Mouse (Mus musculus) kidney, embryonic 15.5 days (tissue): ENCODE measurements around the gene Tmem207. TPM values are rescaled to one million over a fixed set of nuclear protein-coding genes. Genes with fewer than 3 reads are reported as not detected.

ENCODE experiments used
- ATAC-seq: fragments of 200-750 bp; cut with Nextera tagmentation; replicated peaks from 2 replicates; pipeline ENCODE4 v1.8.0; 2017; ENCODE audit warnings: moderate TSS enrichment; ENCODE audit not compliant: low FRiP score
- H3K27ac ChIP-seq: fragments of 300-500 bp; sonication (generic); 2 replicates; pipeline ENCODE4 v1.5.1; 2015; ENCODE audit warnings: mild to moderate bottlenecking, inconsistent platforms
- H3K27me3 ChIP-seq: fragments of 300-500 bp; sonication (generic); 2 replicates; pipeline ENCODE4 v1.6.1; 2015; ENCODE audit warnings: inconsistent platforms
- H3K36me3 ChIP-seq: fragments of 300-500 bp; sonication (generic); 2 replicates; pipeline ENCODE4 v1.6.1; 2015; ENCODE audit warnings: inconsistent platforms
- H3K4me1 ChIP-seq: fragments of 300-500 bp; sonication (generic); 2 replicates; pipeline ENCODE4 v1.6.1; 2015; ENCODE audit warnings: inconsistent platforms
- H3K4me2 ChIP-seq: fragments of 300-500 bp; sonication (generic); 2 replicates; pipeline ENCODE4 v1.6.1; 2015; ENCODE audit warnings: moderate library complexity, mild to moderate bottlenecking, inconsistent platforms
- H3K4me3 ChIP-seq: fragments of 300-500 bp; sonication (generic); replicated peaks from 2 replicates; pipeline ENCODE4 v1.5.1; 2015; ENCODE audit warnings: mild to moderate bottlenecking, inconsistent platforms
- H3K9ac ChIP-seq: fragments of 300-500 bp; sonication (generic); 2 replicates; pipeline ENCODE4 v1.6.1; 2015; ENCODE audit warnings: mild to moderate bottlenecking, inconsistent platforms
- H3K9me3 ChIP-seq: fragments of 300-500 bp; sonication (generic); replicated peaks from 2 replicates; pipeline ENCODE4 v1.6.1; 2016; ENCODE audit warnings: inconsistent platforms
- WGBS: fragments of 180-500 bp; shearing (Covaris S2); methylation state at CpG from one replicate; pipeline ENCODE4 v1.1.7; 2015; ENCODE audit warnings: mixed read lengths; 5-methylcytosine and 5-hydroxymethylcytosine counted together
- polyA plus RNA-seq: library from polyadenylated mRNA; unstranded; fragments of >200 nt; fragmentation: Nextera tagmentation; extraction: Ambion mirVana; gene quantifications from 2 replicates; pipeline ENCODE4 v1.2.1, GENCODE M21; 2015

Gene Tmem207
- polyA plus RNA-seq = not detected in 2 replicates

DNA sequence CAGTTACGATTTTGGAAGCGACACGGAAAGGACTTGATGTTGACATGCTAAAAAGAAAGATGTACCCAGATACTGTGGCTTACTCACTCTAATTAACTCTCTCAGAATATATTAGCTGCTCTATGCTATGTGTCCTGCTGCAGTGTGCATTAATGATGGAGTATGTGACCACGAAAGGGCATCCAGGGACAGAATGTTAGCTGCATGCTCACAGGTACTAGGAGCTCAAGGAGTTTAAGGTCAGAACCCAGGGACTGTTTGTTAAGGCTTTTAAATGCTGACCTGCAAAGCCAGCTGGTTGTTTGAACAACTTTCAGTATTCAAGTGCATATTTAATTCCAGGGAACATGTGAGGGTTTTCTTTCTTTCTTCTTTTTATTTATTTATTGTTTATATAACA, at the start of gene Tmem207:
Tmem207 (minus strand) TSS at position 101 of the 400 bp plus-strand sequence.
- Histone ChIP-seq H3K27ac (no peak within 1 kb of the TSS), H3K4me3 (no peak within 1 kb of the TSS), H3K4me1 (peaks cover 19% of the 10 kb centered on the region), H3K9me3 (no peaks in the 10 kb centered on the region), H3K27me3 (peaks cover 11% of the 10 kb centered on the region), H3K36me3 (no peaks in the 10 kb centered on the region), H3K4me2 (no peak within 1 kb of the TSS), H3K9ac (no peak within 1 kb of the TSS)
- ATAC-seq = no peak
- 84% methylated on average over 4 of the region's 4 CpGs for WGBS

DNA sequence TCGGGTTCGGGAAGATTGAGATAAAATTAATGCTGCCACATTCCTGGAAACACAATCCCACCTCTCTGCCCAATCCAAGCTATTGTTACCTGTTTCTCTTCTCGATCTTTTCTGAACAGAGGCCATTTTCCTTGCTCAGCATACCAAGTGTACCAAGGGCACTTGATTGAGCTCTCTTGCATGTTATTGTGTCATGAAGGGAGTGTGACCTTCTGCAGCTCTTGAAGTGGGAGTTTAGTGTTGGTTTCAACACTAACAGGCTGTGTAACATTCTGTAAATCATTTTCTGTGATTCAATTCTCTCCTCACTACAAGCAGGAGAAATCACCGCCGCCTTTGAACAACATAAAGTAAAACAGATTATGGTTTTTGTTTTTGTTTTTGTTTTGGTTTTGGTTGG, 47.6 kb upstream of the Tmem207 start:
- H3K4me1 ChIP-seq = no peaks in the 10 kb centered on the region

DNA sequence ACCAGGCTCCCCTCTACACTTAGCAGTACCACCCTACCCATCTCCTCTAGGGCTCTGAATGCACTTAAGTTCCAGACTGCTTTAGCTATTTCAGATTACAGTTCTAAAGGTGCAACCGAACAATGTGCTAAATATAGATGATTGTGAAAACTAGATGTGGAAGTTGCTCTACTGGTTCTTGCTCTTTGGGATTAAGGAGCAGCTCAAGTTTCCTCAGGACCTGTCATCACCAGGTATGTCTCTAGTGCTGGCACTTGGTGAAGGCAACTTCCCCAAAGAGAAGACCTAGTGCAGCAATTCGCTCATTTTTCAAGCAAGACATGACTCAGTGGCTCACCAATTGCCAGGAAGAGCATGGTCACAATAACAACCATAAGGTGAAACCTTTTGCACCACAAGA, 45.3 kb upstream of the Tmem207 start:
- 89% methylated on average over 2 of the region's 2 CpGs for WGBS

More for the DNA sequence above, 47.6 kb upstream of the Tmem207 start:
- WGBS = 60% methylated on average over 5 of the region's 5 CpGs
- 0 out of 2 replicates have a peak, but pooled peaks have one; percentile 56 for ATAC-seq
- Histone ChIP-seq H3K27me3 (no peaks in the 10 kb centered on the region), H3K4me2 (no peak overlapping the region), H3K9me3 (no peaks in the 10 kb centered on the region), H3K27ac (no peak overlapping the region), H3K9ac (no peak overlapping the region), H3K4me3 (no peak overlapping the region), H3K36me3 (no peaks in the 10 kb centered on the region)

DNA sequence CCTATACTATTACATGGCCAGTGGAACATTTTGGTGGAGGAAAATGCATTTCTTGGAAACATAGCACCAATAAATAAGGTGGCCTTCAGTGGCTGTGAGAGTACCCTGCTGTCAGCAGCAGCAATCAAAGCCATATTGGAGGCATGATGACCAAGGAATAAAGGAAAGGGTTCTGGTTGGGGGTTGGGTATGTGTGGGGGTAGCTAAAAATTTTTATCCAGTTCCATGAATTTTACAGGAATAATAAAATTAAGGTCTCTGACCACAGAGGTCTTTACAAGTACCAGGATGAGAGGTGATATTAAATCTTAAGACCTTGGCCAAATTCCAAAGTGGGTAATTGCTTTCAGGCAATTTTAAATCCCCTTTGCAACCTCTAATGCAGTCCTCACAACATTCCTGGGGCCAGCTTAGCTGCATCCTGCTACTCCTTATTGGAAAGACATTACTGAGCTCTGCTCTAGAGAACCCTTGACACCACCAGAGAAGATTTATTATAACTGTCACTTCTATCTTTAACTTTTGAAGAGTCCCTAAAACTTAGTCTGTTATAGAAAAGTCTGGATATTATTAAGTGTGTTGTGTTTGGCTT, 42.9 kb upstream of the Tmem207 start:
- no peaks in the 10 kb centered on the region for H3K27me3 ChIP-seq
- no peaks in the 10 kb centered on the region for H3K9me3 ChIP-seq
- no peak overlapping the region for H3K9ac ChIP-seq
- H3K36me3 ChIP-seq = no peaks in the 10 kb centered on the region
- H3K4me2 ChIP-seq = no peak overlapping the region
- H3K4me1 ChIP-seq = no peaks in the 10 kb centered on the region
- no peak for ATAC-seq
- no peak overlapping the region for H3K4me3 ChIP-seq
- no peak overlapping the region for H3K27ac ChIP-seq

More for the DNA sequence above, 45.3 kb upstream of the Tmem207 start:
- H3K4me1 ChIP-seq = no peaks in the 10 kb centered on the region
- no peak for ATAC-seq
- no peak overlapping the region for H3K4me3 ChIP-seq
- no peaks in the 10 kb centered on the region for H3K36me3 ChIP-seq
- no peak overlapping the region for H3K4me2 ChIP-seq
- H3K9ac ChIP-seq = no peak overlapping the region
- H3K27ac ChIP-seq = no peak overlapping the region
- H3K27me3 ChIP-seq = no peaks in the 10 kb centered on the region
- H3K9me3 ChIP-seq = no peaks in the 10 kb centered on the region

DNA sequence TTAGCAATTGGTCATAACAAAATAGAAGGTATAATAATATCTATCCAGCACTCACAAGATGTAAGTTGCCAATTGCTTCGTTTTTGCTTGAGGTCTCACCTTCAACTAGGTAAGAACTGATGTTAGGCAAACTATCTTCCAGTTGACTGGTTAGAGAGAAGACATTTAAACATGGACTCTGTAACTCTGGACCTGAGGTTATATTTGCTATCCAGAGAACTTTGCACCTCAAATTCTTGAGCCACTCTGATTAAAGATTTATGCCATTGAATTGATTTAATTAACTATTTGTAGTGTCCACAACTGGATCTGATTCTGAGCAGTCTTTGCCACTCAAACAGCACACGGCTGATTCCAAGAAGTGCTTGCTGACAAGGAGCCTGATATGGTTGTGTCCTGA, 36.2 kb upstream of the Tmem207 start:
- H3K36me3 ChIP-seq = no peaks in the 10 kb centered on the region
- ATAC-seq = no peak
- WGBS = 75% methylated on average over 2 of the region's 2 CpGs
- no peak overlapping the region for H3K27ac ChIP-seq
- no peak overlapping the region for H3K4me2 ChIP-seq
- no peak overlapping the region for H3K4me3 ChIP-seq
- no peaks in the 10 kb centered on the region for H3K4me1 ChIP-seq
- H3K27me3 ChIP-seq = 0 out of 2 replicates have a peak, but pooled peaks cover 4% of the 10 kb centered on the region
- no peaks in the 10 kb centered on the region for H3K9me3 ChIP-seq
- no peak overlapping the region for H3K9ac ChIP-seq

DNA sequence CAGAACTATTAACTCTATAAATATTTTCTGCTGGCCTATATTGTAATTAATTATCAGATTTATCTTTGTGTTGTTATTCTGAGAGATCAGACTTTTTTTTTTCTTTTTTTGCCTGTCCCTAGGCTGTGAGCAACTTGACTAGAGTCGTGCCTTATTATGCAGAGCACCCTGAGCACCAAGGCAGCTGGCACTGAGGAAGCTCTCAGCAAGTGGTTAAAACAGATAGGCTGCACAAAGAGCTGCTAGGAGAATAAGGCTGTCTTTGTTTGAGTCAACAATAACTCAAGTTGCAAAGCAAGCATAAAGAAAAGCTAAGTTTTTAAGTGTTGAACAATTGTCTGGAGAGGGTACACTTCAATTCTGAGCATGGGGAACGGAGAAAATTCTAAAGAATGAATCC, 35.2 kb upstream of the Tmem207 start:
- H3K27me3 ChIP-seq = 0 out of 2 replicates have a peak, but pooled peaks cover 4% of the 10 kb centered on the region
- no peaks in the 10 kb centered on the region for H3K9me3 ChIP-seq
- no peak overlapping the region for H3K4me3 ChIP-seq
- H3K9ac ChIP-seq = no peak overlapping the region
- H3K4me1 ChIP-seq = no peaks in the 10 kb centered on the region
- H3K4me2 ChIP-seq = no peak overlapping the region
- ATAC-seq = no peak
- no peak overlapping the region for H3K27ac ChIP-seq
- H3K36me3 ChIP-seq = no peaks in the 10 kb centered on the region
- WGBS = 55% methylated on average over 2 of the region's 2 CpGs

DNA sequence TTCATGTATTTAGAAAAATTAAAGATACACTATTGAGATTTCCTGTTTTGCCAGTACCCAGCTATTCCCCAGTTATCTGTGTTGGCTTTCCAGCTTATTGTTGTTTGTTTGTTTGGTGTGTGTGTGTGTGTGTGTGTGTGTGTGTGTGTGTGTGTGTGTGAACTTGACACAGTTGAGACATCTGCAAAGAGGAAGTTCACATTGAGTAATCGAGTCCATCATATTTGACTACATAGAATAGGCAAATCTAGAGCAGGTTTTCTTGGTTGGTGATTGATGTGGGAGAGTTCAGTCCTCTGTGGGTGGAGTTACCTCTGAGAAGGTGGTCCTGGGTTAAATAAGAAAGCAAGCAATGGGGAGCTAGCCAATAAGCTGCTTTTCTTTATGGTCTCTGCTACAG, 32.2 kb upstream of the Tmem207 start:
- H3K9me3 ChIP-seq = no peaks in the 10 kb centered on the region
- ATAC-seq = no peak
- no peak overlapping the region for H3K27ac ChIP-seq
- no peak overlapping the region for H3K4me3 ChIP-seq
- H3K9ac ChIP-seq = no peak overlapping the region
- 86% methylated on average over 1 of the region's 1 CpGs for WGBS
- H3K36me3 ChIP-seq = no peaks in the 10 kb centered on the region
- no peak overlapping the region for H3K4me2 ChIP-seq
- H3K4me1 ChIP-seq = no peaks in the 10 kb centered on the region
- H3K27me3 ChIP-seq = 0 out of 2 replicates have a peak, but pooled peaks cover 4% of the 10 kb centered on the region

DNA sequence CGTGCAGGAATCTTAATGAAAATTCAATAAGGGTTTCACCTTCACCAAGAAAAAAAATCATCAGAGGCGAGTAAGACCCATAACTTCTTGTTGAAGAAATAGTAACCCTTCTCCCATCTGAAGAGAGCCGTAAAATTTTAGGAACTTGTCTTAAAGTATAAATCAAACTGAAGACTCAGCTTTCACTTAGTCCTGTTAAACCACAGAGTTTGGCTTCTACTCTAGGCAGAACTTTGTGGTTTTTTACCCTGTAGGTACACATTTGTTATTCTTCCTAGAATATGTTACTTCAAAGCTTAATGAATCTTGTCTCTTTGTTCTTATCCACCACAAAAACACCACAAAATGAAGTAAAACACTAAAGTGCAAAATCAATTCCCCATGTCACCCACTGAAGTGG, 25.7 kb upstream of the Tmem207 start:
- Histone ChIP-seq H3K27me3 (no peaks in the 10 kb centered on the region; the same call in 1 of the 2 replicates), H3K4me1 (no peaks in the 10 kb centered on the region; the same call in 1 of the 2 replicates), H3K27ac (no peak overlapping the region), H3K4me2 (no peak overlapping the region), H3K9me3 (no peaks in the 10 kb centered on the region), H3K9ac (no peak overlapping the region), H3K36me3 (no peaks in the 10 kb centered on the region), H3K4me3 (no peak overlapping the region)
- no peak for ATAC-seq
- 40% methylated on average over 3 of the region's 3 CpGs for WGBS

DNA sequence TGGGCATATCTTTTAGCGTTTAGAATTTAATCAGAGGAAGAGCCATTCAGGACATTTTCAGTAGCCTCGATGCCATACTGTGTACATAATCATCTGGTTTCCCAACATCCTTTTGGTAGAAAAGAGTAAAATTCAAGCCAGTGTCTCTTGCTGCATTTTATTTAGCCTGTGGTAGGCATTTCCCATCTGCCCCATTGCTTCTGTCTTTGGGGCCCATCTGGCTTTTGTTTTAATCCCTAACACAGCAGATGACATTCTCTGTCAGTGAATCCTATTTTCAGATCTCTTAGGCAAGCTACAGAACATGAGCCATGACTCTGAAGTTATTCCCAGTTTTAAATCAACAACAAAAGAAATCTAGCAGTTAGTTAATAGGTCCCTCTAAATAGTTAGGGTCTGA, 22.7 kb upstream of the Tmem207 start:
- WGBS = 87% methylated on average over 2 of the region's 2 CpGs
- no peak for ATAC-seq

DNA sequence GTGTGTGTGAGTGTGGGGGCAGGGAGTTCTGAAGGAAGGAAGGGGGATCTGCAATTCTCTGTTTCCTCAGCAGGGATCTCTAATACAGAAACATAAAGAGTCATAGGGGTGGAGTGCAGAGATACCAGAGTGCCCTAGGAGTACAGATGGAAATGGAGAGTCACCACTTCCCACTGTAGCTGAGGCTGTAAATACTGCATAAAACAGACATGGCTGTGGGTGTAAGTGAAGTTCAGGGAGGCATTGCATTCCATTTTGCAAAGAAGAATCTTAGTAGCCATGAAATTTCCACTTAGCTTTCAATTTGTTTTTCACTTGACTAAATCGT, 20.3 kb upstream of the Tmem207 start:
- peak; percentile 40; the same call in 1 of the 2 replicates for ATAC-seq
- Histone ChIP-seq H3K27ac (no peak overlapping the region), H3K4me2 (no peak overlapping the region), H3K4me1 (no peaks in the 10 kb centered on the region; the same call in 1 of the 2 replicates), H3K27me3 (peaks cover 11% of the 10 kb centered on the region), H3K9ac (no peak overlapping the region), H3K36me3 (no peaks in the 10 kb centered on the region), H3K4me3 (no peak overlapping the region), H3K9me3 (no peaks in the 10 kb centered on the region)
- WGBS = 63% methylated on average over 1 of the region's 1 CpGs

More for the DNA sequence above, 22.7 kb upstream of the Tmem207 start:
- Histone ChIP-seq H3K4me1 (no peaks in the 10 kb centered on the region; the same call in 1 of the 2 replicates), H3K27ac (no peak overlapping the region), H3K36me3 (no peaks in the 10 kb centered on the region), H3K9me3 (no peaks in the 10 kb centered on the region), H3K27me3 (peaks cover 4% of the 10 kb centered on the region; the same call in 1 of the 2 replicates), H3K4me2 (no peak overlapping the region), H3K9ac (no peak overlapping the region), H3K4me3 (no peak overlapping the region)

DNA sequence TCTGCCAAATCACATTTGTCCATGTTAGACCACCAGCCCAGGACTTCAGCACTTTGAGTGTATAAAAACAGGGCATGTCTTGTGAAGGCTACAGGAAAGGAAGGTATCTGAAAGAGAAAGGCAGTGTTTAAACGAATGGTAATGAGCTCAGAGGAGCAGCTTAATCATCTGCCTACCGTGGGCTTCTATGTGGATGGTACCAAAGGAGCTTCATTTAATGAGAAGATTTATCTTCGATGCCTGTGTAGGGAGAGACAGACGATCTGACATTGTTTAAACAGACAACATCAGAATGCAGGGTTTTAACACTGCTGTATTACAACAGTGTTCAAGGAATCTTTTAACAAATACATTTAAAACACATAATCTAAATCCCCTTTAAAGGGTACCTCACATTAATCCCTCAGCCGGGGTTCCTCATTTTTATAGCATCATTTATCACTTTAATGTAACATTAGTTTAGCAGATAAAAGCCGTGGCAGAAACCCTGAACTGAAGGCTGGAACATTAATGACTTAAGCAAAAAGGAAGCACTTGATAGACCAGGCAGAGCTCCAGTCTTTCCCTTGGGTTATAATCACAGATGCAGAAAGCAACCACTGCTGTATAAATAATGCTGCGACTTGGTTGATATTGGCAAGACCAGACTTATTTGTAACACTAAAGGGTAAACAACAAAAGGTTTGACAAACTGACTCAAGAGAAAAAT, 19.8 kb upstream of the Tmem207 start:
- no peaks in the 10 kb centered on the region for H3K9me3 ChIP-seq
- ATAC-seq = peak; percentile 72
- no peak overlapping the region for H3K27ac ChIP-seq
- H3K4me3 ChIP-seq = no peak overlapping the region
- H3K36me3 ChIP-seq = no peaks in the 10 kb centered on the region
- H3K4me2 ChIP-seq = no peak overlapping the region
- peaks cover 11% of the 10 kb centered on the region for H3K27me3 ChIP-seq
- no peaks in the 10 kb centered on the region; the same call in 1 of the 2 replicates for H3K4me1 ChIP-seq
- no peak overlapping the region for H3K9ac ChIP-seq
- 12% methylated on average over 7 of the region's 7 CpGs for WGBS

DNA sequence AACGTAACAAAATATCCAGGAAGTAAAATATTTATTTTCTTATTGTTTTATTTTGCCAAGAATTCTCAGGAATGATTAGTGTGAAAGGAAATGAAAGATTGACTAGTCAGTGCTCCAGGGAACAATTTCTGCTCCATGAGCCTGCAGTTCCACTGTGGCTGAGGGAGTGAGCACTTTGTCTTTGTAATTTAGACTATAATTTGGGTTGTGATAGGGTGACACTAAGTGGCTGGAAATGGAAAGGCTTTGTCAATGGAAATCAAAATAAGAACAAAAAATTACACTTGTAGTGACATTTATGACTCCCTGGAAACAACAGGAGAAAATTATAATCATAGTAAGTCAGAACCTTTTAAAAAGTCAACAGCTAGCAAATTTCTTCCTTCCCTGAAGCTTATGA, 5.7 kb upstream of the Tmem207 start:
- Histone ChIP-seq H3K9ac (no peak overlapping the region), H3K4me1 (peaks cover 19% of the 10 kb centered on the region), H3K4me2 (no peak overlapping the region), H3K4me3 (no peak overlapping the region), H3K27ac (no peak overlapping the region), H3K36me3 (no peaks in the 10 kb centered on the region), H3K27me3 (peaks cover 11% of the 10 kb centered on the region; the same call in 1 of the 2 replicates), H3K9me3 (no peaks in the 10 kb centered on the region)
- ATAC-seq = no peak
- 77% methylated on average over 1 of the region's 1 CpGs for WGBS
